Mouse (Mus musculus): ENCODE measurements around the gene Ubn1.

GRCm38 (mm10) chr16:5089021-5089420 lies 39.2 kb downstream of the Ubn1 start:
- TF ChIP-seq CTCF (IDR thresholded peaks at IDR 0.05; ENCODE audit: low read depth, low read length), result no peak
- TF ChIP-seq POLR2A (IDR thresholded peaks at IDR 0.05; ENCODE audit: extremely low read depth, insufficient read depth, low read length), result no peak
